Mouse (Mus musculus) spleen, embryonic (tissue): ENCODE results near the gene Glrx5.

Experiments used
- CTCF ChIA-PET: fragments of 350-600 bp; sonication (Branson Sonifier 250); formaldehyde crosslinking; loops from one replicate; lab custom pipeline; 2022; lab: Charles Lee

Gene Glrx5

DNA sequence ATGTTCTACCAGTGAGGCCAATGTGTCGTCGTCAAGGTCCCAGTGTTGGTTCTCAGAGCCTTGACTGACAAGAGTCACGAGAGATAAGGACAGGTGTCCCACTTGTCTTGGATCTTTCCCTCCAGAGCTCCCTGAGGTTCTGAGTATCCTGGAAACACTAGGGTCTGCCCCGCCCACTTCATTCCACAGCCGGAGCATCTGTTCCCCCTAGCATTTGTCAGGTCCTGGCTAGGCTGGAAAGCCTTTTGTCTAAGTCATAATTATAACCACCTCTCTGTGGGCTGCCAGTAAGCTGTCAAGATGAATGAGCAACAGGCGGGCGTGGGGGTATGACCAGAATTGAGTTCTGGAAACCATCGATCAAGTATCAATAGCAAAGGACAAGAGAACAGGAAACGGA, 29.3 kb upstream of the Glrx5 start:
- CTCF ChIA-PET, result interaction anchor here (0.6 kb wide), 1 partner anchor 23 kb away, joined by 3 read pairs; no protein-coding TSS in a partner anchor

- CTCF ChIA-PET, result no interaction called here
Measured at GRCm38 (mm10) chr12:105003715-105004114, 28.8 kb upstream of the Glrx5 start.

- CTCF ChIA-PET, result interaction anchor here (0.7 kb wide), 1 partner anchor 16 kb away, joined by 3 read pairs; no protein-coding TSS in a partner anchor
Measured at GRCm38 (mm10) chr12:105004956-105005714, 27.4 kb upstream of the Glrx5 start.

- CTCF ChIA-PET, result no interaction called here
Measured at GRCm38 (mm10) chr12:105005715-105005972, 26.8 kb upstream of the Glrx5 start.

- CTCF ChIA-PET, result interaction anchor here (1.3 kb wide), 2 partner anchors 10 to 12 kb away, joined by 3 read pairs; no protein-coding TSS in a partner anchor
Measured at GRCm38 (mm10) chr12:105008150-105008549, 24.3 kb upstream of the Glrx5 start.

DNA sequence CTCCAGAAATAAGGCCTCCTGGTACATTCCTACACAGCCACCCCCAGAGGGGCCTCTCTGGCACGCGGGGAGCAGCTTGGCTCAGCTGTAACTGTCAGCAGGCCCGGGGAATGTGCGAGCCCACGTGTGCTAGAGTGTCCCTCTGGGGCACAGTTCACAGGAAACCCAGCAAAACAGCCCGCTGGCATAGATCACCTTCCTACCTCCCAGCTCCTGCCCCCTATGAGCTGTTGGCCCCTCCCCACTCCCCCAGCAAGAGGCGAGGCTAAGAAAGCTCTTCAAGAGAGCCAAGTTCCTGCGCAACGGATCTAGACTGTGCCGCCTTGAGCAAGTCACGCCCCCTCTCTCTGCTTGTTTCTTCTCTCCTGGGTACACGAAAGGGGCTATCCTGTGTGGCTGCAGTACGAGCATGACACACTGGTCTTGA, 23.7 kb upstream of the Glrx5 start:
- CTCF ChIA-PET, result interaction anchor here (1.1 to 1.3 kb wide), 3 partner anchors 11 to 20 kb away, joined by 3 read pairs; no protein-coding TSS in a partner anchor

- CTCF ChIA-PET, result interaction anchor here (1.1 to 1.3 kb wide), 5 partner anchors 9 to 24 kb away, joined by 3 read pairs; no protein-coding TSS in a partner anchor
Measured at GRCm38 (mm10) chr12:105009370-105010212, 22.9 kb upstream of the Glrx5 start, which contains the start of gene Syne3. TSS of gene Syne3 (minus strand) at chr12:105009809.

DNA sequence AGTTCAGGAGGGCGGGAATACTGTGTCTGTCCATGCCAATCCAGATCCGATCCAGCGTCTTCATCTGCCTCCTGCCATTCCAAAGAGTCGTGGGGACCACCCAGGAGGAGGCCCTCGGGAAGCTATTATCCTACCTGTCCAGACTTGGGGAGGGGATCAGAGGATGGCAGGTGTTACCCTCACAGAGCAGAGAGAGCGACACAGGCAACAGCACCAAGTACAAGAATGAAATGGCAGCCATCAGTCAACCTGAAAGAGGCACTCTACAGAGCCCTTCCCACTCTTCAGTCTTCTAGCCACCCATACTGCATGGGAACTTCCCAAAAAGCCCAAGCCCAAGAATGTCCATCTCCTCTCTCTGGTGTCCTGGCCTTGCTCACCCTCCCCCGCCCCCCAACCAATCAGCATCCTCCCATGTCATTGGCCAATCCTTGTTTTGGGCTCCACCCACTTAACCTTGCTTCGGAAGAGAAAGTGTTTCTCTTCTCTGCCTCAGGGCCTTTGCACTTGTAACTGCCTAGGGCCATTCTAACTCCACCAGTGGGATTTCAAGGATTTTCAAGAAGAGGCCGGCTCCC, 22.2 kb upstream of the Glrx5 start:
- CTCF ChIA-PET, result interaction anchor here (1.1 to 1.2 kb wide), 2 partner anchors 9 to 25 kb away, joined by 3 read pairs; no protein-coding TSS in a partner anchor

DNA sequence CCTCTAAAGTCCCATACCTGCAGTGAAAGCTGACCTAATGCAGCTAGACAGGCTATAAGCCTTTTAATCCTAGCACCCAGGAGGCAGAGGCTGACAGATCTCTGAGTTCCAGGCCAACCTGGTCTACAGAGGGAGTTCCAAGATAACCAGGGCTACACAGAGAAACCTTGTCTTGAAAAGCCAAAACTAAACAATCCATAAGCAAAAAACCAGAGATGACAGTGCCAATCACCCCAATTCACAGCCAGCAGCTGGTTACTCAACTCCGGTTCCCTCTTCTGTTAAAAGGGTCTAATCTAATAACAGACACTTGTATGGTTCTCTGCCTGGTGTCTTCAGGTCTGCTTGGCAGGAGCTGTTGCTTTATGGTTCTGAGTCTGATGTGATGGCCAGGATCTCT, 20.9 kb upstream of the Glrx5 start:
- CTCF ChIA-PET, result interaction anchor here (0.8 kb wide), 1 partner anchor 14 kb away, joined by 7 read pairs; no protein-coding TSS in a partner anchor

GRCm38 (mm10) chr12:105012314-105012713, 20.2 kb upstream of the Glrx5 start:
- CTCF ChIA-PET, result interaction anchor here (0.8 kb wide), 1 partner anchor 13 kb away, joined by 7 read pairs; no protein-coding TSS in a partner anchor

DNA sequence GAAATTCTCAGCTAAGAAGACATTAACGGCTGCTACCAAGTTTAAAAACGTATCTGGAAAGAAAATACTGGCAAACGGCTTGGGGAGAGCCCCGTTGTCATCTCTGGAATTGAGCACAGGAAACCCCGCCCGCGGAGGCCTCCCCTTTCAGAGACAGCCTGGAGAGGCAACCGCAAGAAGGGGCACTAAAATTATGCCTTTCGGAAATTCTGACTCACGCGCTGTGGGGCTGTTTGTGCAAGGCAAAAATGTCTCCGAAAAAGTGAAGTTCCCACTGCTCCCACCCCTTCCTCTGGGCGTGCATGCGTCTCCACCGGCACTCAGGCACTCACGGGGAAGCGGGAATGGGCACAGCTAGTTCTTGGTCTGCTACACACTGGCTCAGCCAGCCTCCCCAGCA, 19.4 kb upstream of the Glrx5 start:
- CTCF ChIA-PET, result interaction anchor here (0.8 to 1.1 kb wide), 2 partner anchors 10 to 15 kb away, joined by 3 read pairs; no protein-coding TSS in a partner anchor

DNA sequence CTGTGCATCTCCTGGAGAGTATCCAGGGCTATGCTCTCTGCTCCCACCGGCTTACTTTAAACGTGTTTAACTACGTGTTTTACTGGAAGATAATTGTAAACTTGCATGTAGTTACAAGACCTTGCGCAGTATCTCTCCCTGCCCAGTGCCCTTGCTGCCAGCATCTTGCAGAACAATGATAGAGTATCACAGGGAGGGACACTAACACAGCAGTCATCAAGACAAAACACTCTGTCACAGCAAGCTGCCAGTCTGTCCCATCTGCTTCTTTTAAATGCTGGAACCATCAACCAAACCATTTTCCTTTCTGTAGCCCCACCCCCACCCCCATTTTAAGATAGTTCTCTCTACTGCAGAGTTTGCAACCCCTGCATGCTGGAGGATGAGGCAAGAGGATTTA, 16.3 kb upstream of the Glrx5 start:
- CTCF ChIA-PET, result interaction anchor here (0.6 kb wide), 1 partner anchor 9 kb away, joined by 6 read pairs; no protein-coding TSS in a partner anchor

DNA sequence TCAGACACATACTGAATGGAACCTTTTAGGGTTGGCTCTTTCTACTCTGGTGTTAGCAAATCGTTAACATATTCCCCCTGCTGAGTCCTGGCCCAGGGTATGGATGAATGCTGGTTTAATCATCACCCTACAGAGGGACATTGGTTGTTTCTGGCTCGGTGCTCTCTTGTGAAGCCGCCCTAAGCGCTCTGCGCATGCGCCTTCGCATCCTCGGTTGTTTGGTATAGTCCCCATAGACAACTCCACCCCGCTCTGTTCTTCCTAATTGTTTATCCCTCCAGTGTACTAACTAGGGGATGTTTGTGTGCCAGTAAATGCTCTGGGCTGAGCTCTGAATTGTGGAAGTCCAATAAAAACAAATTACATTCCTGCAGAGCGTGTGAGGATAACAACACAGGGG, 15.8 kb upstream of the Glrx5 start:
- CTCF ChIA-PET, result interaction anchor here (0.6 kb wide), 2 partner anchors 9 to 16 kb away, joined by 6 to 7 read pairs; no protein-coding TSS in a partner anchor

DNA sequence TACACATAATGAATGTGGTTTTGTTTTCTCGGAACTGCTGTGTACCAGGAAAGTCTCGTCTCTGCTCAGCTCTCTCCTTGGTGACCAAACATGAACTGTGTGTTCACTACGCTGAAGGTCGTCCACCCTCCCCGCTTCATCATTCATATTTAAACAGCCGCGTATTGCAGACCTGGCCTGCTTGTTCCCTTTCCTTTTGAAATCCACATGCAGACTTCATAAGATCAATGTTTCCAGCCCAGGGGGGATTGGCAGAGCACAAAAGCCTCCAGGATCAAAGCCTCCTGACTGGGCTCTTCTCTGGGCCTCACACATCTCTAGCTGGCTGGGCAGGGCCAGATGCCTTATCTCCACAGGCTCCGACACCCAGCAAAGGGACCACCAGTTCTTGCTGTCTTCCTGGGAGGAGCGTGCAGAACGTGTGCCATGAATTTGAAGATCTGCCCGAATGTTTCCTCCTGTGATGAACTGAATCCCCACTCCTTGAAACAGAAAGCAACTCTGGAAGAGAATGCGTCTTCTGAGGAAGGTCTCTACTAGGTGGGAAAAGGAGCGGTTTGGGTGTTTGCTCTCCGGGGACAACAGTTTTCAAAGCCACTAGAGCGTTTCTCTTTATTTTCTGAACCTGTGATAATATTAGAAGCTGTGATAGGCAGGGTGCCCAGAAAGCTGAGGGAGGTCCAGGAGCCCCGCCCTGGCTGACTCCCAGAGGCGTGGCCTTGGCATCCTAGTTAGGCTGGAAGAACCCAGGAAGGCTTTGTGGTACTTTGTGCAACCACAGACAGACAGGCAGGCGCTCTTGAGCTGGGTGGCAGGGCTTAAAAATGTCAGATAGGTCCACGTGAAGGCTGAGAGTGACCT, 12.9 kb upstream of the Glrx5 start:
- CTCF ChIA-PET, result interaction anchor here (0.6 to 1.0 kb wide), 3 partner anchors 35 to 66 kb away, joined by 6 to 14 read pairs (median 7); no protein-coding TSS in a partner anchor

DNA sequence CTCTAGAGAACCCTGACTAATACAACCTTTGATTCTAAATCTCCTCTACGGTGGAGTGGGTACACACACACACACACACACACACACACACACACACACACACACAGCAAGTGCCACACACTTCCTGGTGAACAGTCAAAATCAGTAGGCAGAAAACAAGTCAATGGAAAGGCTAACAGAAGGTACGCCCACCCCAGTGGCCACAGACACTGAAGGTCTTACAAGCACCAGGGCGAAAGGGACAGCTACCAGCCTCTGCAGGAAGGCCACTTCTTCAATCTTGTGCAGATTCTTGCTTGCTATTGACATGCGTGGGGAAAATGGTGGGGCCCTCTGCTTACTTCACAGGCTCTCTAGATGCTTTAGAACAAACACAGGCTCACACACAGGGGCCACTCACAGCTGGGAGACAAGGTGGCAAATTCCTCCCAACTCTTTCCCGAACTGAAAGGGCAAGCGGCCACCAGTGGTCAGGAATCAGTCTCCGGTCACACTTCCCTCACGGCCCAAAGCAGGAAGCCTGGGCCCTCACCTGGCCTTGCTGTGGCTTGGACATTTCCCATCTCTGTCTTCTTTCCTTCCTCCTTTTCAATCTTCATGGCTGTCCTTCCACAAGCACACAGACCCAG, 10.9 kb upstream of the Glrx5 start:
- CTCF ChIA-PET, result interaction anchor here (0.8 kb wide), 1 partner anchor 15 kb away, joined by 3 read pairs; no protein-coding TSS in a partner anchor

DNA sequence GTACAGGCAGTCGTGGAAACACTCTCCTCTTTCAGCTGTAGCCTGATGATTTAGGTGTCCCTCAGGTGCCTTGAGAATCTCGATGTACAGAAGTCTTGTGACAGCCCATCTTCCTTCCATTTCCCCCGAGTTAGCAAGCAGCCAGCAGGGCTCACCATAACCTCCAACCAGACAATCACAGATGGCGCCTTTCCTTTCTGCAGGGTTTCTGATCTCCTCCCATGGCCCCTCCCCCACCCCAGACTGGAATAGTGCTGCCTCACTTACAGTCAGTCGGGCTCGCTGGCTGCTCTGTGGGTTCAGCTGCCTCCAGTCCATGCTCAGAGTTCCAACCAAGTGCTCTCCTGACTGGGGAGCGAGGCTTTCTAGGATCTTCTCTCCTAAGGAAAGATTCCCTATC, 10.3 kb upstream of the Glrx5 start:
- CTCF ChIA-PET, result interaction anchor here (0.8 kb wide), 1 partner anchor 16 kb away, joined by 3 read pairs; no protein-coding TSS in a partner anchor

DNA sequence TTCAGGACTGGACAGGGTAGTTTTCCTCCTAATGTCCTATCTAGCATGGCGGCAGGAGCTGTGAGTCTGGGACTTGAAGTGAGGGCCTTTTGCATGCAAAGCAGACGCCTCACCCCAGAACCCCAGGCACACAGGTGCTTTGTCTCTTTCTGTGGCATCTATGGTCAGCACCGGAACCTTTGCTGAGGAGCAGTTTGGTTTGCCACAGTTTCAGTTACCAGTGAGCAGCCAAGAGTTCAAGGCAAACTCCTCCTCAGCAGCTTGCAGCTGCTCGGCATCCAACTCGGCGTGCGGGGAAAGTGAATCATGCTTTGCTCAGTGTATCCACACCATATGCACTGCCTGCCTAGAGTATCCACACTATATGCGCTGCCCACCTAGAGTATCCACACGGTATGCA, 9.7 kb upstream of the Glrx5 start:
- CTCF ChIA-PET, result interaction anchor here (1.0 kb wide), 1 partner anchor 10 kb away, joined by 3 read pairs; no protein-coding TSS in a partner anchor

DNA sequence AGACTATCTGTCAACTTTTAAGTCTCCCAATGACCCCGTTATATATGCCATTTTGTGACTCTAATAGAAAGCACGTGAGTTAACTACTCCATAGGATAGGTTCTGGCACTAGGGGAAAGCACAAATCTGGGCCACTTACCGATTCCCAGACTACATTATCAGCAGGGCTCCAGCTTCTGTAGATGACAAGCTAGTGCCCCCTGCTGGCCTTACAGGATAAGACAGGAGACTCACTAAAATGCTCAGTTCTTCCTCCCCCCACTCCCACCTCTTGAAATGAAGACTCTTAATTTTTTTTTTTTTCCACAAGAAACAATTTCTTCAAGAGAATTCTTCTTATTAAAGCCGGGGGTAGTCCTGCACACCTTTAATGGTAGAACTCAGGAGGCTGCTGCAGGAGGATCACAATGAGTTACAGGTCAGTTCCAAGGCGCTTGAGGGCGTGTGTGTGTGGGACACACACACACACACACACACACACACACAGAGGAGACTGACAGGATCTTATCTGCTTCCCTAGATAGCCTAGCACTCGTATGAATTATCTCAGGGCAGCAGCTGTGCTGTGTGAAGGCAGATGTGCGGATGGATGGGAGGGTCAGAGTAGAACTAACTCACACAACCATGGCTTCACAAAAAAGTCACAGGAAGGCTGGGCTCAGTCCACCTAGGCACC, 7.1 kb upstream of the Glrx5 start:
- CTCF ChIA-PET, result interaction anchor here (0.5 to 3.8 kb wide), 6 partner anchors 13 to 73 kb away, joined by 3 to 24 read pairs (median 6); no protein-coding TSS in a partner anchor
